11 mouse cellular contexts compared by ENCODE assay signal in genomic region chr16:50752277-50752600, GRCm38 (mm10).
DNase-seq lines count a peak whose midpoint lies in the region; ATAC-seq and TF ChIP-seq lines count a peak whose summit lies in the region.
"Had no signal": no experiment of that assay in that cellular context is flagged by ENCODE, and none has a peak within 500 bp of the region (broad histone marks: within the 10 kb centered on the region; RNA-seq: fewer than 3 reads in every experiment).

No protein-coding gene starts in this region.

- no peak for DNase-seq in spleen, adult 2 months (ENCODE audit: low read depth in 1 of 2, low spot score in 2 of 2)
- no peak for DNase-seq in spleen, adult 12 weeks (ENCODE audit: low spot score)
- DNase-seq in kidney, postnatal 36 days: peak; percentile 47 to 73
- DNase-seq in urinary bladder, postnatal 10 days (ENCODE audit: low spot score): no peak
- DNase-seq in B cell, adult 2 months: no peak
- no peak for DNase-seq in ovary, postnatal 10 days (ENCODE audit: low spot score)
- no peak for DNase-seq in right cerebral cortex, postnatal 14 days

- WGBS in spleen, adult 2 months: 80% methylated on average over 10 of the region's 10 CpGs
- WGBS in heart, embryonic 16.5 days: 38% methylated on average over 10 of the region's 10 CpGs

- H3K9ac ChIP-seq in heart, embryonic 16.5 days (ENCODE audit: low read length): 0 out of 2 replicates have a peak overlapping the region, but pooled peaks have one; percentile 30
- H3K9ac ChIP-seq: forebrain, embryonic 13.5 days; liver, embryonic 14.5 days had no signal

- H3K4me2 ChIP-seq in heart, embryonic 16.5 days (ENCODE audit: low read depth, low read length): peak overlapping the region; percentile 49
- H3K4me2 ChIP-seq: forebrain, embryonic 13.5 days had no signal

- no peaks in the 10 kb centered on the region for H3K27me3 ChIP-seq in spleen, adult 2 months (ENCODE audit: control insufficient read depth, insufficient read depth, low read length)
- H3K27me3 ChIP-seq in heart, embryonic 16.5 days (ENCODE audit: control insufficient read depth, insufficient read depth, low read length): no peaks in the 10 kb centered on the region
- H3K27me3 ChIP-seq: forebrain, embryonic 13.5 days had no signal

- no peaks in the 10 kb centered on the region for H3K9me3 ChIP-seq in heart, embryonic 16.5 days (replicated peaks; ENCODE audit: control insufficient read depth, low read length)
- H3K9me3 ChIP-seq: forebrain, embryonic 13.5 days had no signal

- no peak for TF ChIP-seq POLR2A in spleen, adult 2 months (IDR thresholded peaks at IDR 0.05; ENCODE audit: low read depth, low read length)

- no peaks in the 10 kb centered on the region for H3K36me3 ChIP-seq in spleen, adult 2 months (ENCODE audit: control insufficient read depth, insufficient read depth, low read length)
- no peaks in the 10 kb centered on the region for H3K36me3 ChIP-seq in heart, embryonic 16.5 days (ENCODE audit: control insufficient read depth, insufficient read depth)

- H3K4me1 ChIP-seq in spleen, adult 2 months (ENCODE audit: control insufficient read depth, insufficient read depth, insufficient read length): no peaks in the 10 kb centered on the region
- peaks cover 28% of the 10 kb centered on the region for H3K4me1 ChIP-seq in heart, embryonic 16.5 days (ENCODE audit: control insufficient read depth, insufficient read depth, low read length)

- H3K4me3 ChIP-seq in spleen, adult 2 months (ENCODE audit: extremely low read depth, insufficient read depth, insufficient read length): no peak overlapping the region
- H3K4me3 ChIP-seq in heart, embryonic 16.5 days (ENCODE audit: low read length): peak overlapping the region; percentile 15; the same call in 1 of the 2 replicates
- H3K4me3 ChIP-seq: forebrain, embryonic 13.5 days had no signal

- no peak for ATAC-seq in heart, embryonic 16.5 days (replicated peaks; ENCODE audit: extremely low read depth, insufficient read depth, low FRiP score)
- ATAC-seq: forebrain, embryonic 13.5 days; inflammation-experienced regulatory T-cells, adult 6 months had no signal

- TF ChIP-seq CTCF in spleen, adult 2 months (IDR thresholded peaks at IDR 0.05; ENCODE audit: extremely low read depth, insufficient read depth, insufficient read length, insufficient replicate concordance): no peak

- H3K27ac ChIP-seq in spleen, adult 2 months (ENCODE audit: insufficient read depth, low read length): peak overlapping the region; percentile 57
- H3K27ac ChIP-seq in heart, embryonic 16.5 days (ENCODE audit: low read length): peak overlapping the region; percentile 91
- H3K27ac ChIP-seq: forebrain, embryonic 13.5 days; liver, embryonic 14.5 days had no signal

Comparison
In these comparisons a context has a peak if more than half of its experiments do, and no peak if none do; other contexts are left out.
1. DNase-seq: peak in kidney, postnatal 36 days (2 of 2); none in spleen, adult 2 months (0 of 2), spleen, adult 12 weeks (single experiment), urinary bladder, postnatal 10 days (single experiment), B cell, adult 2 months (0 of 2), ovary, postnatal 10 days (single experiment) and right cerebral cortex, postnatal 14 days (single experiment).